Mouse (Mus musculus) stomach, embryonic 14.5 days (tissue): ENCODE results near the gene Gm21860. TPM values are rescaled to one million over a fixed set of nuclear protein-coding genes. Genes with fewer than 3 reads are reported as not detected.
"Not testable (repeated sequence)": the region's sequence is repeated elsewhere in the genome, so short reads cannot be mapped to it uniquely, and the experiment has no call there.

ENCODE experiments used
- ATAC-seq: fragments of 200-750 bp; cut with Nextera tagmentation; 2 replicates; pipeline ENCODE4 v1.8.0; 2017; ENCODE audit warnings: low read depth, moderate TSS enrichment; ENCODE audit not compliant: insufficient number of reproducible peaks, insufficient read depth, low FRiP score
- H3K27ac ChIP-seq: fragments of 300-500 bp; sonication (generic); 2 replicates; pipeline ENCODE4 v1.5.1; 2014; ENCODE audit warnings: mild to moderate bottlenecking, low read length, moderate library complexity, mixed read lengths
- H3K27me3 ChIP-seq: fragments of 300-500 bp; sonication (generic); 2 replicates; pipeline ENCODE4 v1.6.1; 2014; ENCODE audit warnings: low read length, control low read depth, mixed read lengths; ENCODE audit not compliant: control insufficient read depth, insufficient read depth
- H3K36me3 ChIP-seq: fragments of 300-500 bp; sonication (generic); 2 replicates; pipeline ENCODE4 v1.6.1; 2014; ENCODE audit warnings: mild to moderate bottlenecking, control low read depth, low read length, moderate library complexity, mixed read lengths; ENCODE audit not compliant: control insufficient read depth, insufficient read depth
- H3K4me1 ChIP-seq: fragments of 300-500 bp; sonication (generic); 2 replicates; pipeline ENCODE4 v1.6.1; 2014; ENCODE audit warnings: low read length, control low read depth, mixed read lengths; ENCODE audit not compliant: control insufficient read depth, insufficient read depth
- H3K4me2 ChIP-seq: fragments of 300-500 bp; sonication (generic); replicated peaks from 2 replicates; pipeline ENCODE4 v1.6.1; 2014; ENCODE audit warnings: low read depth, low read length, control low read depth
- H3K4me3 ChIP-seq: fragments of 300-500 bp; sonication (generic); 2 replicates; pipeline ENCODE4 v1.5.1; 2014; ENCODE audit warnings: low read depth, low read length, control low read depth
- H3K9ac ChIP-seq: fragments of 300-500 bp; sonication (generic); replicated peaks from 2 replicates; pipeline ENCODE4 v1.6.1; 2014; ENCODE audit warnings: low read depth, mild to moderate bottlenecking, control low read depth, low read length, moderate library complexity, mixed read lengths
- H3K9me3 ChIP-seq: fragments of 300-500 bp; sonication (generic); 2 replicates; pipeline ENCODE4 v1.6.1; 2016; ENCODE audit warnings: low read depth, low read length, control low read depth; ENCODE audit not compliant: control insufficient read depth
- WGBS: fragments of 180-500 bp; shearing (Covaris S2); extraction: QIAGEN DNeasy Blood & Tissue Kit; methylation state at CpG from one replicate; pipeline ENCODE4 v1.1.7; 2014; 5-methylcytosine and 5-hydroxymethylcytosine counted together
- polyA plus RNA-seq: library from polyadenylated mRNA; unstranded; fragments of >200 nt; fragmentation: Nextera tagmentation; extraction: Ambion mirVana; gene quantifications from 2 replicates; pipeline ENCODE4 v1.2.1, GENCODE M21; 2014

Gm21860 gene
- polyA plus RNA-seq, 1 experiment from 2014 or later, result not detected

DNA sequence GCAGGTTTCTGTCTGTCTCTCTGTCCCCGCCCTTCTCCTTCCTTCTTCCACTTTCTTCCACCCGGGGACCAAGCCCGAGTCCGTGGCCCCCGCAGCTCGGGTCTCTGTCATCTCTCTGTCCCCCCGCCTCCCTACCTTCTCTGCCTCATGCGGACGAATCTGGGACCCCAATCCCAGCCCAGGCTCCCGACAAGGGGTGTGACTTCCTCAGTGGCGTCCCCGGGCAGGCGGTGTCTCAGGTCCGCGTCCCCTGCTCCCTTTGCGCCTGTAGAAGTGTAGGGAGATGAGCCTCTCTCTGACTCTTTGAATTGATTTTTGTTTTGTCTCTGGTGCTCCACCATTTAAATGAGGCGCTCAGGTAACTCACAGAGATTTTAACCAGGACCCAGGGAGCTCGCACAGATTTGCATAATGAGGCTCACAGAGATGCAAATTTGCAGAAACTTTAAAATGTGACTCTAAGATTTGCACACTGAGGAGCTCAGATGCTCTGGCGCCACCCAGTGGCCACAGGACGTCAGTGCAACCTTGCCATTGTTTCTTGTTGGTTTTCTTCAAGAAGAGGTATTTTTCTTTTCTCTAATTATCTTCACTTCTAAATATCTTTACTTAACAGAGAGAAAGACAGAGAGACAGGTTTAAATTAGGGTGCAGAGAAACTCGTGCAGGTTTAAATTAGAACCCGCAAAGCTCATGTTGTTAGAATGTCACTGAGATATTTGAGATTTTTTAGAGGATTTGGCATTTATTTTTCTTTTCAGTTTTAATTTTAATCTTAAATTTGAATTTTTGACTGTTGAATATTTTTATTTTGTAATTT lies 35.8 kb downstream of the Gm21860 start:
- WGBS, result 68% methylated on average over 15 of the region's 22 CpGs

DNA sequence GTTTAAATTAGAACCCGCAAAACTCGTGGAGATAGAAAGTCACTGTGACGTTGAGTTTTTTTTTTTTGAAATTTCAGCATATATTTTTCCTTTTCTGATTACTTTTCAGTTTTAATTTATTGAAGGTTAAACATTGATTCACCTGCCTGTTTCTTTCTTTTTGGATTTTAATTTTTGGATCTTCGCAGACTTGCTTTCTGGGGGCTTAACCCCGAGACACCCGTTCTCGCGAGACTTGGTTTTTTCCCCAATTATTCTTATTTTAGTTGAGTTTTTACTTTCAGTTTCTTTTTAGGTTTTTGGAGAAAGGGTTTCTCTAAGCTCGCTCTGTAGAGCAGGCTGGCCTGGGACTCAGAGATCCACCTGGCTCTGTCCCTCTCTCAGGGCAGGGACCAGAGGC lies 36.6 kb downstream of the Gm21860 start:
- not testable (repeated sequence) for H3K4me2 ChIP-seq, H3K9me3 ChIP-seq, H3K27ac ChIP-seq, H3K27me3 ChIP-seq, H3K4me1 ChIP-seq, ATAC-seq, H3K9ac ChIP-seq, H3K36me3 ChIP-seq, H3K4me3 ChIP-seq
- WGBS, result 86% methylated on average over 9 of the region's 9 CpGs

More for the DNA sequence above, 35.8 kb downstream of the Gm21860 start:
- H3K4me2 ChIP-seq, H3K9ac ChIP-seq, H3K9me3 ChIP-seq, H3K4me3 ChIP-seq, H3K27ac ChIP-seq, H3K4me1 ChIP-seq, H3K36me3 ChIP-seq, H3K27me3 ChIP-seq: not testable (repeated sequence)
- ATAC-seq, result peak; percentile 86

DNA sequence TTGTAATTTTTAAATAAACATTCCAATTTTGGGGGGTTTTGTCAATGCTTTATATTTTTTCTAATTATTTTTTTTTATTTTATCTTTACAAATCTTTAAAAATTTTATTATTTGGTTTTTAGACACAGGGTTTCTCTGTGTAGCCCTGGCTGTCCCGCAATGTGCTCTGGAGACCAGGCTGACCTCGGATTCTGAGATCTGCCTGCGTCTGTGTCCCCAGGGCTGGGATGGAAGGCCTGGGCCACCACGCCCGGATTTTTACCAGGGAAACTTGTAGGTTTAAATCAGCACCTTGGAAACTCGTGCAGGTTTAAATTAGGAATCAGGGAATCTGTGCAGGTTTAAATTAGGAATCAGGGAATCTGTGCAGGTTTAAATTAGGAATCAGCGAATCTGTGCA lies 37.1 kb downstream of the Gm21860 start:
- not testable (repeated sequence) for ATAC-seq, H3K4me1 ChIP-seq, H3K9ac ChIP-seq, H3K9me3 ChIP-seq, H3K36me3 ChIP-seq, H3K4me2 ChIP-seq, H3K4me3 ChIP-seq, H3K27ac ChIP-seq, H3K27me3 ChIP-seq
- 71% methylated on average over 7 of the region's 7 CpGs for WGBS

Other genes with a start within 250 kb of the Gm21860 start
- not detected in 2 replicates for gene Gm47283, start 29.9 kb upstream of the Gm21860 start, polyA plus RNA-seq
- gene Gm21748, start 84.4 kb upstream of the Gm21860 start, polyA plus RNA-seq, result not detected in 2 replicates